In the genomic region with DNA sequence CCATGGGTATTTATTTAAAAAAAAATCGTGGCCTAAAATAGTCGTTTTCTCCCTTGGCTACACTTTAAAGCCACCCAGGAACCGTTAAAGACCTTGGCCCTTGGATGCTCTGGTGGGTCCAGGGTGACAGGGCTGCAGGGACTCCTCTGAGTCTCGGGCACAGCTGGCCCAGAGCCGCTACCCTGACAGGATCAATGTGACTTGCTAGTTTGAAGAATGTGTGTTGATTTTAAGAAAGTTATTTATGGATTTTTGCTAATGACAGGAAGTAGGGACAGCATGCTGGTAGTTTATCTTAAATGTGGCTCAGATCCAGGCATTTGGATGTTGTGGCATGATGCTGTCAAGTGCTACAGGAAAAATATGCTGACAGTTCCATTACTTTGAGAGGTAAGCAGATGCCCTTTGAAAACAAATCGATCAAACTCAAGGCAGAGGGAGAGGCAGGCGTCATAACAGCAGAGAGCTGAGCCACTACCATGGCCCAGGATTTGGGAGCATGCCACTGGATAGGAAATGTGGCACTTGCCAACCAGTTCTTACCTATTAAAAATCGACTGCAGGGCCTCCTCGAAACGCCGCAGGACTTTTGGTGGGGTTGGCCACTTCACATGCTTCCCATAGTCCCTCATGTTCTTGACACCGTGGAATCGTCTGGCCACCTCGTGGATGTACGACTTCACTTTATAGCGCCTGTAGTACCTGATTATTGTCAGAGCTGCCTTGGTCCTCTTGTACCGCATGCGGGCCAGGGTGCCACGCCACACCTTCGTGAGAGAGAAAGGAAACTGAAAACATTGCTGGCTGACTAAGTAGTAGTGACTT, we compare ENCODE assay signal across 10 mouse cellular contexts.
DNase-seq lines count a peak whose midpoint lies in the region; ATAC-seq and TF ChIP-seq lines count a peak whose summit lies in the region.
"Had no signal": no experiment of that assay in that cellular context is flagged by ENCODE, and none has a peak within 500 bp of the region (broad histone marks: within the 10 kb centered on the region; RNA-seq: fewer than 3 reads in every experiment).

No protein-coding gene starts in this region.

- no peaks in the 10 kb centered on the region for H3K36me3 ChIP-seq in forebrain, embryonic 13.5 days (ENCODE audit: poor library complexity, severe bottlenecking)
- no peaks in the 10 kb centered on the region for H3K36me3 ChIP-seq in forebrain, embryonic 10.5 days (replicated peaks)
- H3K36me3 ChIP-seq in midbrain, postnatal 0 days (ENCODE audit: insufficient read depth, low read length): no peaks in the 10 kb centered on the region

- no peak overlapping the region for H3K4me3 ChIP-seq in forebrain, embryonic 13.5 days
- no peak overlapping the region for H3K4me3 ChIP-seq in forebrain, embryonic 10.5 days
- no peak overlapping the region for H3K4me3 ChIP-seq in left cerebral cortex, adult 2 months
- H3K4me3 ChIP-seq in midbrain, postnatal 0 days (ENCODE audit: low read depth, low read length): no peak overlapping the region

- peaks cover 23% of the 10 kb centered on the region for H3K4me1 ChIP-seq in forebrain, embryonic 13.5 days
- peaks cover 20% of the 10 kb centered on the region for H3K4me1 ChIP-seq in forebrain, embryonic 10.5 days
- H3K4me1 ChIP-seq in midbrain, postnatal 0 days (ENCODE audit: insufficient read depth, low read length): peaks cover 3% of the 10 kb centered on the region; the same call in 1 of the 2 replicates

- WGBS in forebrain, embryonic 13.5 days: 83% methylated on average over 20 of the region's 20 CpGs
- 80% methylated on average over 20 of the region's 20 CpGs for WGBS in forebrain, embryonic 10.5 days
- WGBS in midbrain, postnatal 0 days: 80% methylated on average over 20 of the region's 20 CpGs

- DNase-seq in forebrain, embryonic 10.5 days (ENCODE audit: extremely low spot score, low spot score): no peak
- no peak for DNase-seq in left cerebral cortex, adult 2 months (ENCODE audit: extremely low spot score in 1 of 2, low spot score in 2 of 2)
- DNase-seq in left cerebral cortex, adult 8-10 months (ENCODE audit: low spot score in 2 of 2): no peak
- peak; percentile 40 for DNase-seq in kidney, postnatal 14 days
- DNase-seq in midbrain, postnatal 0 days (ENCODE audit: low spot score): no peak
- no peak for DNase-seq in right cerebral cortex, postnatal 25 days
- no peak for DNase-seq in thymus, postnatal 25 days
- DNase-seq: liver; thymus, adult 18-20 months had no signal

- TF ChIP-seq CTCF in left cerebral cortex, adult 2 months (IDR thresholded peaks at IDR 0.05): no peak
- TF ChIP-seq CTCF in midbrain, postnatal 0 days (IDR thresholded peaks at IDR 0.05): no peak

- H3K9me3 ChIP-seq in forebrain, embryonic 13.5 days (replicated peaks): no peaks in the 10 kb centered on the region
- H3K9me3 ChIP-seq in forebrain, embryonic 10.5 days: no peaks in the 10 kb centered on the region
- H3K9me3 ChIP-seq in midbrain, postnatal 0 days (ENCODE audit: low read length): no peaks in the 10 kb centered on the region

- H3K27ac ChIP-seq in forebrain, embryonic 13.5 days: peak overlapping the region; percentile 94; the same call in 1 of the 2 replicates
- H3K27ac ChIP-seq in forebrain, embryonic 10.5 days: no peak overlapping the region
- H3K27ac ChIP-seq in left cerebral cortex, adult 2 months: peak overlapping the region; percentile 93
- 0 out of 2 replicates have a peak overlapping the region, but pooled peaks have one; percentile 4 for H3K27ac ChIP-seq in midbrain, postnatal 0 days (ENCODE audit: low read depth, low read length)

- H3K27me3 ChIP-seq in forebrain, embryonic 13.5 days: peaks cover 18% of the 10 kb centered on the region; the same call in 1 of the 2 replicates
- H3K27me3 ChIP-seq in forebrain, embryonic 10.5 days (ENCODE audit: poor library complexity, severe bottlenecking): peaks cover 49% of the 10 kb centered on the region
- no peaks in the 10 kb centered on the region for H3K27me3 ChIP-seq in midbrain, postnatal 0 days (ENCODE audit: insufficient read depth, low read length)

- no peak overlapping the region for H3K9ac ChIP-seq in forebrain, embryonic 13.5 days
- H3K9ac ChIP-seq in midbrain, postnatal 0 days (replicated peaks; ENCODE audit: low read length, poor library complexity, severe bottlenecking): no peak overlapping the region

- ATAC-seq in forebrain, embryonic 13.5 days: no peak
- no peak for ATAC-seq in midbrain, postnatal 0 days (ENCODE audit: low FRiP score)

- intact Hi-C loops in left cerebral cortex, adult 2 months (cut with DNase I): no loop called here

- H3K4me2 ChIP-seq in forebrain, embryonic 13.5 days: no peak overlapping the region
- H3K4me2 ChIP-seq in midbrain, postnatal 0 days (ENCODE audit: low read depth, low read length, poor library complexity, severe bottlenecking): no peak overlapping the region
